Mouse (Mus musculus): ENCODE results near the gene Ppp1r8. TPM values are rescaled to one million over a fixed set of nuclear protein-coding genes. Genes with fewer than 3 reads are reported as not detected.

Ppp1r8 gene
- polyA plus RNA-seq, 2 experiments = 33.8 to 37.2 TPM

DNA sequence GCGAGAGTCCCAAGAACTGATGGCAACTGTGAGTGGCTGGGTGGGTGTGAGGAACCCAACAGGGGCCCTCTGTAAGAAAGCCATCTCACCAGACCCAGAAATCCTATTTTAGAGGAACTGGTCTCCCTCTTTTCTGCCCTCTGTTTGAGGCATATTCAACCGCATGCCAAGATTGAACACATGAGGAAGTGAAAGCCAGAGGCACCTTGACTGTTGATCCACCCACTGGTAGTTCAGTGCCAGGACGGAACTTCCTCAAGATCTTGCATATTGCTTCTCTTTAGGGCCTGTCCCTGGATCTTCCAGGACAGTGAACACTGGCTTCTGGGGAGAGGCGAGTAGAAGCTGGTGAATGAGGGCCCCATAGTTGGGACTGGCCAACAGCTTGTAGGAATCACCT, 62.7 kb downstream of the Ppp1r8 start:
- Histone ChIP-seq H3K4me3 (ENCODE audit: insufficient read depth in 1 of 2, low read depth in 2 of 2, low read length in 2 of 2) (no peak overlapping the region), H3K9me3 (ENCODE audit: control insufficient read depth, low read length) (no peaks in the 10 kb centered on the region), H3K36me3 (replicated peaks; ENCODE audit: control insufficient read depth, insufficient read depth, low read depth) (peaks cover 46% of the 10 kb centered on the region), H3K4me1 (replicated peaks; ENCODE audit: control insufficient read depth in 2 of 2, insufficient read depth in 2 of 2, low read length in 1 of 2) (no peaks in the 10 kb centered on the region; a peak in 1 of 4 replicates), H3K27ac (no peak overlapping the region), H3K9ac (replicated peaks) (no peak overlapping the region), H3K27me3 (ENCODE audit: control insufficient read depth, insufficient read depth, low read length) (no peaks in the 10 kb centered on the region), H3K4me2 (ENCODE audit: low read depth) (no peak overlapping the region)
- no peak for ATAC-seq (ENCODE audit: insufficient read depth)
- 76% methylated on average over 4 of the region's 4 CpGs for WGBS (ENCODE audit: insufficient replicate concordance)
- TF ChIP-seq CTCF (IDR thresholded peaks at IDR 0.05; ENCODE audit: low read depth) (0 out of 2 replicates have a peak, but pooled peaks have one; percentile 4), EP300 (IDR thresholded peaks at IDR 0.05; ENCODE audit: low read depth) (no peak)
- no peak for DNase-seq (ENCODE audit: low read depth in 3 of 3, low spot score in 3 of 3)

DNA sequence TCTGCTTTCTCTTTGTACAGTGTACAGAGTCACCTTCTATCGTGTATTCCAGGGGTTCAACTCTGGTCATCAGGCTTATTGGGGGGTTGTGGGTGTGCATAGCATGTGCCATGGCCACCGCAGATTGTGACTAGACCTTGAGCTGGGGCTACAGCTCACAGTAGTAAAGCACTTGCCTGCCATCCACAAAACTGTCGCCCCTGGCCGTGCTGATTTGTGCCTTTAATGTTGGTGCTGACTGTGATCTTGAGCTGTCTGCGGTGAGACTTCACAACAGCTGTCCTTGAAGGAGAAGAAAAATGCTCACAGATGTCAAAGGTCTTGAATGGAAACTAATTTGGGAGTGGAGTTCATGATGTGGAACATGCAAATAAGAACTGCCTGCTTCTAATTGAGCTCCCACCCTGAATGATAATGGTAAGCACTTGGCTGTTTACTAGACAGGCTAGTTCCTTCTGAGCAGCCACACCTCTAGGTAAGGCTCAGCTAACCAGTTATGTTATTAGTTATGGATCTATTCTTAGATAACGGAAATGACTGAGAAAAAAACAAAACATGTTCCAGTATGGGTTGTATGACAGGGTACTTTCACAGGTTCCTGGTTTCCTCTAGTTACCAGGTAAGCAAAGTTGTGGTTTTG, 64.3 kb downstream of the Ppp1r8 start:
- Histone ChIP-seq H3K9ac (replicated peaks) (no peak overlapping the region), H3K36me3 (replicated peaks; ENCODE audit: control insufficient read depth, insufficient read depth, low read depth) (peaks cover 62% of the 10 kb centered on the region), H3K4me2 (ENCODE audit: low read depth) (no peak overlapping the region), H3K9me3 (ENCODE audit: control insufficient read depth, low read length) (no peaks in the 10 kb centered on the region), H3K27ac (no peak overlapping the region), H3K4me1 (replicated peaks; ENCODE audit: control insufficient read depth in 2 of 2, insufficient read depth in 2 of 2, low read length in 1 of 2) (no peaks in the 10 kb centered on the region; a peak in 1 of 4 replicates), H3K4me3 (ENCODE audit: insufficient read depth in 1 of 2, low read depth in 2 of 2, low read length in 2 of 2) (no peak overlapping the region), H3K27me3 (ENCODE audit: control insufficient read depth, insufficient read depth, low read length) (no peaks in the 10 kb centered on the region)
- ATAC-seq (ENCODE audit: insufficient read depth) = no peak
- no peak for DNase-seq (ENCODE audit: low read depth in 3 of 3, low spot score in 3 of 3)
- TF ChIP-seq EP300 (IDR thresholded peaks at IDR 0.05; ENCODE audit: low read depth) (no peak), CTCF (IDR thresholded peaks at IDR 0.05; ENCODE audit: low read depth) (no peak)
- WGBS (ENCODE audit: insufficient replicate concordance) = 88% methylated on average over 6 of the region's 6 CpGs

Other genes starting within 250 kb of the Ppp1r8 start
- gene Eya3, start 204.2 kb downstream of the Ppp1r8 start, polyA plus RNA-seq (2012; rRNA removed) = 11.5 and 12.0 TPM in 2 replicates
- gene Eya3, start 204.2 kb downstream of the Ppp1r8 start, polyA plus RNA-seq (2014; fragmentation: Nextera tagmentation; extraction: Ambion mirVana) = 13.5 and 14.6 TPM in 2 replicates
- gene Xkr8, start 110.6 kb downstream of the Ppp1r8 start, polyA plus RNA-seq (2012; rRNA removed) = 1.9 and 2.1 TPM in 2 replicates
- gene Xkr8, start 110.6 kb downstream of the Ppp1r8 start, polyA plus RNA-seq (2014; fragmentation: Nextera tagmentation; extraction: Ambion mirVana) = 3.3 and 3.5 TPM in 2 replicates
- gene Smpdl3b, start 85.9 kb downstream of the Ppp1r8 start, polyA plus RNA-seq (2012; rRNA removed) = 0.92 and 1.1 TPM in 2 replicates
- gene Smpdl3b, start 85.9 kb downstream of the Ppp1r8 start, polyA plus RNA-seq (2014; fragmentation: Nextera tagmentation; extraction: Ambion mirVana) = 1.2 and 1.3 TPM in 2 replicates
- gene Rpa2, start 74.8 kb downstream of the Ppp1r8 start, polyA plus RNA-seq (2012; rRNA removed) = 43.2 and 55.6 TPM in 2 replicates
- 95.7 and 104 TPM in 2 replicates for gene Rpa2, start 74.8 kb downstream of the Ppp1r8 start, polyA plus RNA-seq (2014; fragmentation: Nextera tagmentation; extraction: Ambion mirVana)
- 2.0 and 2.3 TPM in 2 replicates for gene Themis2, start 46.8 kb downstream of the Ppp1r8 start, polyA plus RNA-seq (2012; rRNA removed)
- 2.5 and 2.6 TPM in 2 replicates for gene Themis2, start 46.8 kb downstream of the Ppp1r8 start, polyA plus RNA-seq (2014; fragmentation: Nextera tagmentation; extraction: Ambion mirVana)
- gene Stx12, start 41.3 kb upstream of the Ppp1r8 start, polyA plus RNA-seq (2012; rRNA removed) = 10.0 and 12.9 TPM in 2 replicates
- gene Stx12, start 41.3 kb upstream of the Ppp1r8 start, polyA plus RNA-seq (2014; fragmentation: Nextera tagmentation; extraction: Ambion mirVana) = 16.7 and 16.9 TPM in 2 replicates
- 4.4 and 7.4 TPM in 2 replicates for gene Fam76a, start 79.4 kb upstream of the Ppp1r8 start, polyA plus RNA-seq (2012; rRNA removed)
- 24.8 and 26.5 TPM in 2 replicates for gene Fam76a, start 79.4 kb upstream of the Ppp1r8 start, polyA plus RNA-seq (2014; fragmentation: Nextera tagmentation; extraction: Ambion mirVana)
- gene Fgr, start 130.9 kb upstream of the Ppp1r8 start, polyA plus RNA-seq (2012; rRNA removed) = 0.79 and 1.0 TPM in 2 replicates
- 0.57 and 0.75 TPM in 2 replicates for gene Fgr, start 130.9 kb upstream of the Ppp1r8 start, polyA plus RNA-seq (2014; fragmentation: Nextera tagmentation; extraction: Ambion mirVana)
- 1.3 and 1.7 TPM in 2 replicates for gene Ahdc1, start 168.1 kb upstream of the Ppp1r8 start, polyA plus RNA-seq (2012; rRNA removed)
- 0.53 and 0.75 TPM in 2 replicates for gene Ahdc1, start 168.1 kb upstream of the Ppp1r8 start, polyA plus RNA-seq (2014; fragmentation: Nextera tagmentation; extraction: Ambion mirVana)